Mouse (Mus musculus): Measurements from ENCODE around the gene Gm45618.

- peak; percentile 2; the same call in 1 of the 2 replicates for TF ChIP-seq CTCF (IDR thresholded peaks at IDR 0.05; ENCODE audit: extremely low read depth, insufficient read length, insufficient replicate concordance, low read depth, low read length)
- no peak for TF ChIP-seq POLR2A (IDR thresholded peaks at IDR 0.05; ENCODE audit: low read depth, low read length)
These were observed 36.8 kb downstream of the Gm45618 start for GRCm38 (mm10) chr7:142083588-142084317.

All from small intestine, adult 2 months (tissue).